Comparison of ENCODE assay signal across 8 mouse cellular contexts in genomic region chr14:46880935-46881334, GRCm38 (mm10). TPM values are rescaled to one million over a fixed set of nuclear protein-coding genes. Genes with fewer than 3 reads are reported as not detected.
DNase-seq lines count a peak whose midpoint lies in the region; ATAC-seq and TF ChIP-seq lines count a peak whose summit lies in the region.

No protein-coding gene starts in this region.

- H3K4me3 ChIP-seq in midbrain, embryonic 10.5 days = no peak overlapping the region
- H3K4me3 ChIP-seq in midbrain, embryonic 16.5 days (ENCODE audit: low read depth, low read length) = no peak overlapping the region
- no peak overlapping the region for H3K4me3 ChIP-seq in bone marrow, adult 2 months (replicated peaks; ENCODE audit: control insufficient read depth, low read depth, low read length)
- peak overlapping the region; percentile 52; the same call in 1 of the 2 replicates for H3K4me3 ChIP-seq in embryonic fibroblast, embryonic 13.5 days (ENCODE audit: insufficient read depth, low read length)
- H3K4me3 ChIP-seq in hindbrain, embryonic 12.5 days = no peak overlapping the region
- H3K4me3 ChIP-seq in left cerebral cortex, adult 2 months = no peak overlapping the region
- H3K4me3 ChIP-seq in myocyte = no peak overlapping the region
- H3K4me3 ChIP-seq in thymus, adult 2 months (ENCODE audit: control insufficient read depth, insufficient read depth, low read length) = no peak overlapping the region

- intact Hi-C loops in left cerebral cortex, adult 2 months (cut with DNase I) = loop anchor here (1.0 to 5.0 kb wide), 3 partner anchors 206 to 376 kb away; partner anchors contain the start of gene Gch1

- DNase-seq in midbrain, embryonic 10.5 days (ENCODE audit: low spot score) = peak; percentile 62
- peak; percentile 41 to 50 for DNase-seq in left cerebral cortex, adult 2 months (ENCODE audit: extremely low spot score in 1 of 2, low spot score in 2 of 2)
- peak; percentile 60 for DNase-seq in thymus, adult 2 months

- no peak for TF ChIP-seq POLR2A in bone marrow, adult 2 months (IDR thresholded peaks at IDR 0.05; ENCODE audit: borderline replicate concordance, control insufficient read depth, low read depth, low read length)
- TF ChIP-seq POLR2A in embryonic fibroblast, embryonic 13.5 days (IDR thresholded peaks at IDR 0.05; ENCODE audit: low read depth, low read length) = no peak
- no peak for TF ChIP-seq POLR2A in myocyte (IDR thresholded peaks at IDR 0.05; ENCODE audit: insufficient read length, low read depth)
- TF ChIP-seq POLR2A in thymus, adult 2 months (IDR thresholded peaks at IDR 0.05; ENCODE audit: control insufficient read depth, extremely low read depth, insufficient read depth, low read length, poor library complexity) = no peak

- peaks cover 49% of the 10 kb centered on the region for H3K4me1 ChIP-seq in midbrain, embryonic 10.5 days
- H3K4me1 ChIP-seq in midbrain, embryonic 16.5 days (ENCODE audit: control insufficient read depth, insufficient read depth, low read length) = peaks cover 18% of the 10 kb centered on the region
- no peaks in the 10 kb centered on the region; the same call in 1 of the 2 replicates for H3K4me1 ChIP-seq in bone marrow, adult 2 months (ENCODE audit: control insufficient read depth, insufficient read depth, low read length)
- H3K4me1 ChIP-seq in embryonic fibroblast, embryonic 13.5 days (ENCODE audit: control insufficient read depth, insufficient read depth, low read length) = no peaks in the 10 kb centered on the region
- peaks cover 12% of the 10 kb centered on the region for H3K4me1 ChIP-seq in hindbrain, embryonic 12.5 days
- peaks cover 10% of the 10 kb centered on the region for H3K4me1 ChIP-seq in thymus, adult 2 months (replicated peaks; ENCODE audit: control insufficient read depth, insufficient read depth, low read length)

- TF ChIP-seq CTCF in bone marrow, adult 2 months (IDR thresholded peaks at IDR 0.05; ENCODE audit: control insufficient read depth, insufficient read depth, low read length) = peak; percentile 66
- peak; percentile 90; the same call in 1 of the 2 replicates for TF ChIP-seq CTCF in embryonic fibroblast, embryonic 13.5 days (IDR thresholded peaks at IDR 0.05; ENCODE audit: borderline replicate concordance, insufficient read depth, low read length)
- peak; percentile 76 for TF ChIP-seq CTCF in left cerebral cortex, adult 2 months (IDR thresholded peaks at IDR 0.05)
- TF ChIP-seq CTCF in thymus, adult 2 months (IDR thresholded peaks at IDR 0.05; ENCODE audit: borderline replicate concordance, control insufficient read depth, extremely low read depth, insufficient read depth, low read length, poor library complexity) = no peak

- 3% methylated on average over 10 of the region's 10 CpGs for WGBS in midbrain, embryonic 10.5 days
- WGBS in midbrain, embryonic 16.5 days = 6% methylated on average over 10 of the region's 10 CpGs
- 6% methylated on average over 10 of the region's 10 CpGs for WGBS in bone marrow, adult 2 months
- 4% methylated on average over 10 of the region's 10 CpGs for WGBS in hindbrain, embryonic 12.5 days
- 12% methylated on average over 10 of the region's 10 CpGs for WGBS in thymus, adult 2 months

- H3K36me3 ChIP-seq in midbrain, embryonic 10.5 days = no peaks in the 10 kb centered on the region
- no peaks in the 10 kb centered on the region for H3K36me3 ChIP-seq in midbrain, embryonic 16.5 days (ENCODE audit: control insufficient read depth, insufficient read depth, low read length)
- H3K36me3 ChIP-seq in hindbrain, embryonic 12.5 days = no peaks in the 10 kb centered on the region
- no peaks in the 10 kb centered on the region for H3K36me3 ChIP-seq in myocyte (ENCODE audit: control insufficient read depth, insufficient read depth)
- H3K36me3 ChIP-seq in thymus, adult 2 months (ENCODE audit: control insufficient read depth, insufficient read depth, low read length) = no peaks in the 10 kb centered on the region

- H3K27ac ChIP-seq in midbrain, embryonic 10.5 days (replicated peaks) = no peak overlapping the region
- H3K27ac ChIP-seq in midbrain, embryonic 16.5 days (ENCODE audit: low read length) = no peak overlapping the region
- H3K27ac ChIP-seq in bone marrow, adult 2 months (ENCODE audit: control insufficient read depth, insufficient read depth, low read depth, low read length, poor library complexity) = no peak overlapping the region
- H3K27ac ChIP-seq in embryonic fibroblast, embryonic 13.5 days (ENCODE audit: insufficient read depth, low read length) = no peak overlapping the region
- H3K27ac ChIP-seq in hindbrain, embryonic 12.5 days = no peak overlapping the region
- H3K27ac ChIP-seq in left cerebral cortex, adult 2 months = no peak overlapping the region
- no peak overlapping the region for H3K27ac ChIP-seq in thymus, adult 2 months (ENCODE audit: control insufficient read depth, insufficient read depth, low read length)

- H3K4me2 ChIP-seq in midbrain, embryonic 16.5 days (ENCODE audit: low read length) = no peak overlapping the region
- H3K4me2 ChIP-seq in hindbrain, embryonic 12.5 days (replicated peaks) = peak overlapping the region; percentile 97; the same call in 1 of the 2 replicates
- peak overlapping the region; percentile 83 for H3K4me2 ChIP-seq in myocyte (ENCODE audit: low read depth)

- no peak overlapping the region for H3ac ChIP-seq in myocyte (ENCODE audit: control insufficient read depth, insufficient read length)

- no peaks in the 10 kb centered on the region for H3K9me3 ChIP-seq in midbrain, embryonic 10.5 days (replicated peaks)
- no peaks in the 10 kb centered on the region for H3K9me3 ChIP-seq in midbrain, embryonic 16.5 days (replicated peaks; ENCODE audit: control insufficient read depth, low read length, poor library complexity, severe bottlenecking)
- no peaks in the 10 kb centered on the region for H3K9me3 ChIP-seq in hindbrain, embryonic 12.5 days (replicated peaks)

- no peak for ATAC-seq in midbrain, embryonic 16.5 days
- ATAC-seq in hindbrain, embryonic 12.5 days (ENCODE audit: low FRiP score) = no peak

- H3K27me3 ChIP-seq in midbrain, embryonic 10.5 days (ENCODE audit: low read depth, poor library complexity, severe bottlenecking) = peaks cover 19% of the 10 kb centered on the region
- H3K27me3 ChIP-seq in midbrain, embryonic 16.5 days (ENCODE audit: control insufficient read depth, insufficient read depth, low read depth, low read length) = no peaks in the 10 kb centered on the region; the same call in 1 of the 2 replicates
- H3K27me3 ChIP-seq in hindbrain, embryonic 12.5 days = peaks cover 10% of the 10 kb centered on the region
- H3K27me3 ChIP-seq in myocyte (ENCODE audit: control insufficient read depth, insufficient read depth, insufficient read length) = no peaks in the 10 kb centered on the region
- H3K27me3 ChIP-seq in thymus, adult 2 months (ENCODE audit: control insufficient read depth, insufficient read depth, low read length) = peaks cover 23% of the 10 kb centered on the region

- no peak overlapping the region for H3K9ac ChIP-seq in midbrain, embryonic 16.5 days (ENCODE audit: low read depth, low read length)
- no peak overlapping the region for H3K9ac ChIP-seq in hindbrain, embryonic 12.5 days

- peaks cover 20% of the 10 kb centered on the region for H3K79me2 ChIP-seq in myocyte (ENCODE audit: control insufficient read depth, insufficient read depth)

TF ChIP-seq in myocyte, 11 proteins besides CTCF, POLR2A, EP300 and RAD21 (continues in another document):
- TF ChIP-seq TCF12 (IDR thresholded peaks at IDR 0.05; ENCODE audit: insufficient read depth, poor library complexity, severe bottlenecking) (no peak), MYOG (IDR thresholded peaks at IDR 0.05; ENCODE audit: control insufficient read depth in 1 of 3, insufficient read depth in 1 of 3, insufficient read length in 2 of 3, low read depth in 2 of 3) (no peak), CEBPB (IDR thresholded peaks at IDR 0.05; ENCODE audit: insufficient read depth, poor library complexity, severe bottlenecking) (no peak), USF1 (IDR thresholded peaks at IDR 0.05; ENCODE audit: low read depth) (no peak), MYOD1 (IDR thresholded peaks at IDR 0.05; ENCODE audit: control insufficient read depth in 1 of 3, insufficient read length in 2 of 3, low read depth in 2 of 3) (no peak)

RNA-seq across cellular contexts. Expression of gene Samd4, which starts 1.7 kb away (rescaled TPM):
- polyA plus RNA-seq in midbrain, embryonic 10.5 days (2016; fragmentation: Nextera tagmentation; extraction: Ambion mirVana) = 3.3 and 3.8 TPM in 2 replicates
- 4.5 and 5.0 TPM in 2 replicates for polyA plus RNA-seq in midbrain, embryonic 16.5 days (2015; fragmentation: Nextera tagmentation; extraction: Ambion mirVana)
- 3.6 and 7.7 TPM in 2 replicates for polyA plus RNA-seq in bone marrow, adult 2 months (2011; ENCODE audit: insufficient read depth, insufficient read length, low replicate concordance, missing spikeins)
- 54.3 and 71.0 TPM in 2 replicates for polyA plus RNA-seq in embryonic fibroblast, embryonic 13.5 days (2011; ENCODE audit: insufficient read length, low read depth, missing spikeins)
- polyA plus RNA-seq in hindbrain, embryonic 12.5 days (2016; fragmentation: Nextera tagmentation; extraction: Ambion mirVana) = 6.7 and 7.0 TPM in 2 replicates
- total RNA-seq in left cerebral cortex, adult 2 months (2021) = 10 to 100 TPM; 26.8 to 32.1 TPM
- polyA plus RNA-seq in myocyte (2012; fragmentation: generic; extraction: Trizol) = 15.7 TPM
- polyA plus RNA-seq in thymus, adult 2 months (2012; rRNA removed) = 1.5 and 3.1 TPM in 2 replicates

RNA-seq across cellular contexts. Expression of gene Cgrrf1, which starts 49.0 kb away (rescaled TPM):
- polyA plus RNA-seq in midbrain, embryonic 10.5 days (2016; fragmentation: Nextera tagmentation; extraction: Ambion mirVana) = 36.4 and 37.6 TPM in 2 replicates
- polyA plus RNA-seq in midbrain, embryonic 16.5 days (2015; fragmentation: Nextera tagmentation; extraction: Ambion mirVana) = 19.1 and 19.2 TPM in 2 replicates
- 11.8 and 20.7 TPM in 2 replicates for polyA plus RNA-seq in bone marrow, adult 2 months (2011; ENCODE audit: insufficient read depth, insufficient read length, low replicate concordance, missing spikeins)
- polyA plus RNA-seq in embryonic fibroblast, embryonic 13.5 days (2011; ENCODE audit: insufficient read length, low read depth, missing spikeins) = 29.6 and 34.5 TPM in 2 replicates
- 25.2 and 26.4 TPM in 2 replicates for polyA plus RNA-seq in hindbrain, embryonic 12.5 days (2016; fragmentation: Nextera tagmentation; extraction: Ambion mirVana)
- 10 to 100 TPM; 33.2 to 34.9 TPM for total RNA-seq in left cerebral cortex, adult 2 months (2021)
- polyA plus RNA-seq in myocyte (2012; fragmentation: generic; extraction: Trizol) = 40.6 TPM
- polyA plus RNA-seq in thymus, adult 2 months (2012; rRNA removed) = 6.1 and 8.0 TPM in 2 replicates

RNA-seq across cellular contexts. Expression of gene Gmfb, which starts 58.9 kb away (rescaled TPM):
- polyA plus RNA-seq in midbrain, embryonic 10.5 days (2016; fragmentation: Nextera tagmentation; extraction: Ambion mirVana) = 97.0 and 101 TPM in 2 replicates
- polyA plus RNA-seq in midbrain, embryonic 16.5 days (2015; fragmentation: Nextera tagmentation; extraction: Ambion mirVana) = 141 and 153 TPM in 2 replicates
- 22.5 and 26.7 TPM in 2 replicates for polyA plus RNA-seq in bone marrow, adult 2 months (2011; ENCODE audit: insufficient read depth, insufficient read length, low replicate concordance, missing spikeins)
- polyA plus RNA-seq in embryonic fibroblast, embryonic 13.5 days (2011; ENCODE audit: insufficient read length, low read depth, missing spikeins) = 83.0 and 87.9 TPM in 2 replicates
- 102 and 111 TPM in 2 replicates for polyA plus RNA-seq in hindbrain, embryonic 12.5 days (2016; fragmentation: Nextera tagmentation; extraction: Ambion mirVana)
- total RNA-seq in left cerebral cortex, adult 2 months (2021) = 100 to 1,000 TPM; 131 to 133 TPM
- polyA plus RNA-seq in myocyte (2012; fragmentation: generic; extraction: Trizol) = 17.2 TPM
- polyA plus RNA-seq in thymus, adult 2 months (2012; rRNA removed) = 18.0 and 23.9 TPM in 2 replicates
